Mouse (Mus musculus): ENCODE measurements around the gene Atxn2. TPM values are rescaled to one million over a fixed set of nuclear protein-coding genes. Genes with fewer than 3 reads are reported as not detected.
"Not testable (repeated sequence)": the region's sequence is repeated elsewhere in the genome, so short reads cannot be mapped to it uniquely, and the experiment has no call there.

Atxn2 gene
- total RNA-seq (2021), result 100 to 1,000 TPM; 174 to 180 TPM

DNA sequence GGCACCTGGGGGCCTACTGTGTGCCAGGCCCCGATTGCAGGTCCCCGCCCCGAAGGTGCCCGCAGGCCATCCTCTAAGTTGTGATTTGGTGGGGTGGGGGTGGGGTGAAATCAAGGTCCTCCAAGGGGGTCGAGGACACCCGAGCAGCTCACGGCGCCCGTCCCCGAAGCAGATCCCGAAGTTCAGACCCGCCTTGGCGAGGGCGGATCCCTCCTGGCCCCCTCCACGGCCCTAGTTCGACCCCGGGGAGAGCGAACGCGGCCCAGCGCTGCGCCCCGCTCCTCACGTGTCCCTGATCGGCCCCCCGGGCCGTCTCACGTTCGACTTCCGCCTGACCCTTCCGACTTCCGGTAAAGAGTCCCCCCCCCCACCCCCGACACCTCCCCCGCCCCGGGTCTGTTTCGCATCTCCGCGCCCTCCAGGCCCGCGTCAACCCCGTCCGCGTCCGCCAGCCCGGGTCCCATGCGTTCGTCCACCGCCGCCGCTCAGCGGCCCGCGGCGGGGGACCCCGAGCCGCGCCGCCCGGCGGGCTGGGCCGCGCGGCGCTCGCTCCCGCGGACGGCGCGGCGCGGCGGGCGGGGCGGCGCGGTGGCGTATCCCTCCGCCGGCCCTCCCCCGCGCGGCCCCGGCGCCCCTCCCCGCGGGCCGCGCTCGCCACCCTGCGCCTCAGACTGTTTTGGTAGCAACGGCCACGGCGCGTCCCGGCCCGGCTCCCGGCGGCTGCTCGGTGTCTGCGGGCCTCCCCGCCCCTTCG lies at the start of gene Atxn2:
Gene Atxn2 (plus strand): TSS at position 164 of the 754 bp plus-strand sequence.
- peak; percentile 90 for DNase-seq

DNA sequence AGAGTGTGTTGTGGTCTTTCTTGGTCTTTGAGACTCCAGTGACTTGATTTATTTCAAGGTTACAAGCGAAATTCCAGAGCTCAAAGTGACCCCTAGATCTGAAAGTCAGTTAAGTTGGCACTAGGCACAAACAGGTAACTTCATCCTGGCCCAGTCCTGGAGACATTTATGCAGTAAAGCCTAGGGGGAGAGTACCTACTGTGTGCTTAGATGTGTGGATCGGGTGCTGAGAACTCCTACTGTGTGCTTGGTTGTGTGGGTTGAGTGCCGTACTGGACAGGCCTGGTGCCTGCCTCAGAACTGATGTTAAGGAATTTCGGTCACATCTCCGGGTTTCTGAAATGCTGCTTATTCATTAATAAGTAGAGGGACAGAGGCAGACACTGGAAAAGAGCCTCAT lies 49.6 kb upstream of the Atxn2 start:
- DNase-seq, result no peak

DNA sequence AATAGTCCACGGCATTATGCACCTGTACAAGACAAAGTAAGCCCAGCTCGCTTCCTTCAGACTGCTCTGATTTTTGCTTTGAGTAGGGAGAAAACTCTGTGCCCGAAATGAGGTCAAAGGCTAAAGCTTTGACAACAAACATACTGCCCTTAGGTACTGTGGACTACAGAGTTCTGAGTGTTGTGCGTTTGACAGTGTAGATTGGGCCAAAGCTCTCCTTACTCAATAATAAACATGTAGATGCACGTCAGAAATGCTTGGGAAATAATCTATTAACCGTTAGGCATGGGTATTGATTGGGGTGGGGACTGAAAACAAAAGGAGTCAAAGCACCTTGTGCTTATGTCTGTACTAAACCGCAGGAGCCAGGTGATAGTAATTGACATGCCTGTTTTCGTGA lies 47.7 kb upstream of the Atxn2 start:
- no peak for DNase-seq

DNA sequence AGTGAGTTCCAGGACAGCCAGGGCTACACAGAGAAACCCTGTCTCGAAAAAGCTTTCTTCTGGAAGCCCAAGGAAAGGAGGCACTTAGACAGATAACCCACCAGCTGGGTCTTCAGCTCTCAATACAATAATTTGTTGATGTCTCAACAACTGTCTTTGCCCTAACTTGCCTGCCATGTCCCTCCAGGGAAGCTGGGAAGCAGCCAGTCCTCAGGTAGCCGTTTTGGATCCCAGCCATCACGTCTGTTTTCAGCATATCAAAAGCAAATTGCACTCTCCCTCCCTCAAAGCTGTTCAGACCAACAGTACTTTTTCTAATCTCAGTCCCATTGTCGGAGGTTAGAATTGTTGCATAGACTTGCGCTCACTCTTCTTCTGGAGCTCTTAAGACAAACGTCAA lies 47.1 kb upstream of the Atxn2 start:
- no peak for DNase-seq

DNA sequence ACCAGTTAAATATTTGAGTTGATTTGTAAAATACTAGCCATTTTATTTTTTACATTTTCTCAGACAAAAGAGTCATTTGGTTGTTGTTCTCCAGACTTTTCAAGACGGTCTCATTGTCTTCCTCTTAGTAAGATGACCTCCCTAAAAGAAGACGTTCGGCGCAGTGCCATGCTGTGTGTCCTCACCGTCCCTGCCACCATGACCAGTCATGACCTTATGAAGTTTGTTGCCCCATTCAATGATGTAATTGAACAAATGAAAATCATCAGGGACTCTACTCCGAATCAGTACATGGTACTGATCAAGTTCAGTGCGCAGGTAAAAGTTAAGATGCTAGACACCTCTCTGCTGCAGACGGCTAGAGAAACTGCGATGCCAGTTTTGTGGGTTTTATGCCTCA lies 46.2 kb upstream of the Atxn2 start:
- no peak for DNase-seq

DNA sequence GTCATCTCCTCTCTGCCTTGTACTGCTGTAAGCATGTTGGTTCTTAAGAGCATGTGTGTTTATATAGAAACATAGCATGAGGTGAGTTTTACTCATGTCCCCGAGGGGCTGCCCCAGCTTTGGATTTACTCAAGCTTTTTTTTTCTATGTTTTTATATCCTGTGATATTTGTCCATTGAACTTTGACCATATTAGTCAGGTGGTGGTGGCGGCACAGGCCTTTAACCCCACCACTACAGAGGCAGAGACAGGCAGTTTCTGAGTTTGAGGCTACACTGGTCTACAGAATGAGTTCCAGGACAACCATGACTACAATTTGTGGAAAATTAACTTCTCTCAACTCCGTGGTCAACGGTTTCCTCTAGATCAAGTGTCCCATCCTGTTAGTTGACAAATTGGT lies 44.1 kb upstream of the Atxn2 start:
- DNase-seq, result no peak

DNA sequence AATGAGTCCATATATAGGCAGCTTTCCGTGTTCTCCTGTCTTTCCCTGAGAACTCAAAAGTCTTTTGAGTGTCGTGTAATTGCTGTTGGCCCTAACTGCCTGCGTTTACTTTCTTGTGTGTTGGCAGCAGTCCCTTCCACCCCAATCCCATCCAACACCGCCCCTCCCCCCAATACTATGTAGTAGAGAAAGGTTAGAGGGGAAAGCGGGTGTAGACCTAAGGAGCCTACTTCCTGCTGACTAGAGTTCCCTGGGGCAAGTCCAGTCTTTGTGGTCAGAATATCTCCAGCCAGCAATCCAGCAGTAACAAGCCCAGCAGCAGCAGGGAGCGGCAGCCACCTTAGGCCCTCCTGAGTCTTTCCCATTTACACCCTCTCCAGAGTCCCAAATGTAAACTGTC lies 42.7 kb upstream of the Atxn2 start:
- no peak for DNase-seq

DNA sequence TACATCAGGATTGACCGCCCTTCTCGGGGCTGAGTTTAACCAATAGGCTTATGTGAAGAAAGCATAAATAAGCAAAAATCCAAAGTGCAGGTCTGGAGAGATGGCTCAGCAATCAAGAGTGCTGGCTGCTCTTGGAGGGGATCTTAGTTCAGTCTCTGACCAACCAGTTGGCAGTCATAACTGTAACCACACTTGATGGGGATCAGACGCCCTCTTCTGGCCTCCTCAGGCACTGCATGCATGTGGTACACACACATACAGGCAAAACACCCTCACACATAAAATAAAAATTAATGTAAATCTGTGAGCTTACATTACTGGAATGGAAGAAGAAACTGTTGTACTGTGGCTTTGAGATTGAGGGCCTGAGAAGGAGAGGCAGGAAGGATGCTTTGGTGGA lies 40.7 kb upstream of the Atxn2 start:
- peak; percentile 28 for DNase-seq

DNA sequence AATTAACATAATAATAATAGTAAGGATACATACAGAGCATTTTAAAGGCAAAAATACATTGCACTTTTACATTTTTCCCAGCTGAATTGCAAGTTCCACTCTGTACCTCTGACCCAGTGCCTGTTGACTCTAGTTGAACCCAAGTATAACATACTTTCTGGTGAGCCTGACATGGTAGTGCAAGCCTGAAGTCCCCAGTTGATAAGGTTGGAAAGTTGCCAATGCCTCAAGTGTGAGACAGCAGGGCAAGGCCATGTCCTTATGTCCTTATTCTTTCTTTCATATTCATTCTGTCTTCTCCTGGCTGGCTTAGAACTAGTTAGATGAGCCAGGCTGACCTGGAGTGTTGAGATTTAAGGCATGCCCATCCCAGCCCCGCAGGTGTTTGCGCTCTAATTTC lies 28.9 kb upstream of the Atxn2 start:
- DNase-seq, result no peak

DNA sequence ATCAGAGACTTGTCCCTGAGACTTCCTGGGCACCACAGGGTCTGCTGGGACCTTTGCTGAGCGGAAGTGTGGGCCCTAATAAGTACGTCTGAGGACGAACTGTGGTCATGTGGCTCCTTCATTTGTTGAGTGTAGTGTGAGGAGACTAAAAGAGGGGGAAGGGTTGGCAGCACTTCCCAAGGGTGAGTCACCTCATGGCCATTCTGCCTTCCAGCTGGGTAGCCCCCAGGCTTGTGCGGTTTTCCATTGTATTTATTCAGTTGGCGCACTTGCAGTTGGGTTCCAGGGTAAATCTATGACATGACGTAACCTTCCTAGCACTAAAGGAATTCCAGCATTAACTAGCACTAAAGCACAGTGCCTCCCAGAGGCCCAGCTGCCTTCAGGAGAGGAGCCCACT lies 25.6 kb upstream of the Atxn2 start:
- no peak for DNase-seq

DNA sequence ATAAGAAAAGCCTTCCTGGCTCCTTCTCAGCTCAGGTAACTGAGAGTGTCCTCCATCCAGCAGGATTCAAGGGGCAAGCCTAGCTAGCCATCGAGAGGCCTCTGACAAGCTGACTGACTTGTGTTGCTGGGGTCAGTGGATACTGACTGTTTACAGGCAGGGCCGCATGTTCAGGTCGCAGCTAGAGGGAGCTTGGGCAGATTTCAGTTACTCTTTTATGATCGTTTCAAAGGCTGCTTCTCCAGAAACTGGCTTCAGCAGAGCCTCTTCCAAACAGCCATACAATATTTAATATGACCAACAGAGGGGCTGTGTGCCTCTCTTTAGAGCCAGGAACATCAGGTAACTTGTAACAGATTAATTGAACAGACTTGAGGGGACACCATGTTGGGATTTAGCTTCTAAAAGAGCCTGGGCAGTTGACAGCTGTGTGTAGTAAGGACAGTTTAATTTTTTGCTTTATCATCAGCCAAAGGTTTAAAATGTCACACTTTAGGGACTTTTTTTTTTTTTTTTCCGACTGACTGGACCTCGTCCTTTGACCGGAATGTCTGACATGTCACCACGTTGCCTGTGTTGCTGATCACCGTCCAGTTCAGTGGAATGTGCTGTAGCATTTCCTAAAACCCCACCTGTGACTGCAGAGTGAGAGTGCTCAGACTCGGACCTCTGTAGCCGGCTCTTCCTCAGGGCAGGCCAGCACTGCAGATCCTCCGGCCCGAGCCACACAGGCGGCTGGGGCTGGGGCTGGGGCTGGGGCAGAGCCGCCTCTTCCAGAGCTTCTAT lies 24.8 kb upstream of the Atxn2 start:
- no peak for DNase-seq

DNA sequence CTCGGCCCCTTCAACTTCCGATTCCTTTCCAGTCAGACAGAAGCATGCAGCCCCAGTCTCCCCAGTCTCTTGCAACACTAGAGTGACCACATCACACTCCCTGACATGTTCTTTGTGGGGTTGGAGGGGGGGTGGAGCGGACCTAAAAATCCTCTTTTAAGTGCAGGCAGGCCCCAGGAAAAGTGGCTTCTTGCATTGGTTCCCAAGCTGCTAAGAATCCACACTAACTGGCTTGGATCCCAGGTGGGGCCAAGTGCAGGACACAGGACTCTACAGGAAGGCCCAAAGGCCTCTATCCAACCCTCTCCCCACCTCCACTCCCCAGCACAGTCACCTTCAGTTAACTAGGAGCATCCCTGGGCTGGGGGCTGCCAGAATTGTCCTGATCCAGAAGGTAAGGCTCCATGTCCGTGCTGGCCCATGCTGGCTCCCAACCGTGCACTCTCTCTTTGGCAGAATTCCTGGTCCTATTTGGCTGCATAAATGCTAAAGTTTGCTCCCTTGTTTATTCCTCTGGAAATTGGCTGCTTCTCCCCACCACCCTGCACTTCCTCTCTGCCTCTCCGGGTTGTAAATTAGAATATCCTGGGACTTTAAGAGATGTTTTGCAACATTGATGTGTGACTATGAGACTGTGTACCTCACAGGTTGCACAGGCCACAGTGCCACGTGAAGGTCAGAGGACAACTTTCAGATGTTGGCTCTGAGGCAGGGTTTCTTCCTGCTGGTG lies 20.5 kb upstream of the Atxn2 start:
- DNase-seq, result peak; percentile 24

DNA sequence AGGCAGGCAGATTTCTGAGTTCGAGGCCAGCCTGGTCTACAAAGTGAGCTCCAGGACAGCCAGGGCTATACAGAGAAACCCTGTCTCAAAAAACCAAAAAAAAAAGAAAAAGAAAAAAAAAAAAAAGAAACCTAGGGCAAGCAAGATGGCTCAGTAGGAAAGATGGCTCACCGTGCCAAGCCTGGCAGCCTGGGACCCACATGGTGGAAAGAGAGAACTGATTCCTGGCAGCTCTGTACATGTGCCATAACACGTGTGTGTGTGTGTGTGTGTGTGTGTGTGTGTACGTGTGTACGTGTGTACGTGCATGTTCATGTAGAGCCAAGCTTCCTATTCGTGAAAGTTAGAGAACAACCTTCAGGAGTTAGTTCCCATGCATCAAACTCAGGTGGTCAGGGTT lies 19.7 kb upstream of the Atxn2 start:
- DNase-seq, result not testable (repeated sequence)

DNA sequence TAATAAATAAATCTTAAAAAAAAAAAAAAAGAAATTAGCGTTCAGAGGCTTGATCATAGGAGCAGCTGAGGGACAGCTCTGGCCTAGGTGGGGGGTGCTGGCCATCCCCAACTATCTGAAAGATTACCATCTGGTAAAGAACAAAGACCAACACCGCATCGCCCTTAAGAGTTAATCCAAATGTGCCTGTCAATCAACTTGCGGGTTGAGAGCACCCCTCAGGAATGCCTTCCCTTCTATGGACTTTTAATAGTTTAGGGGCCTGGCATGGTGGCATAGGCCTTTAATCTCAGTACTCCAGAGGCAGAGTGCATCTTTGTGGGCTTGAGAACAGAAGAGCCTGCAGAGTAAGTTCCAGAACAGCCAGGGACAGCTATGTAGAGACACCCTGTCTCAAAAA lies 18.2 kb upstream of the Atxn2 start:
- DNase-seq, result no peak

DNA sequence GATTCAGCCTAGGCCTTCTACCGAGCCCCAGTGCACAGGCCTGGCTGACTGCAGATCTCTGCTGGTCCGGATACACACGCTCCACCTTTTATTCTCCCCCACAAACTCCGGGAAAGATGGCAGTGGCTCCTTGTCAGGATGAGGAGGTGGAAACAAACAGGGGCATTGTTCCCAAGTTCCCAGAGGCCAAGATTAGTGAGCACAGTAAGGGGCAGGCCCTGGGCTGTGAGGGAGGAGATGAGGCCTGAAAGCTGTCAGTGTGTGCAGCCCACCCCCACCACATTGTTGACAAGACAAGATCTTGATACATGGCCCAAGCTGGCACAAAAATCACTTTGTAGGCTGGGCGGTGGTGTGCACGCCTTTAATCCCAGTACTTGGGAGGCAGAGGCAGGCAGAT lies 14.4 kb upstream of the Atxn2 start:
- DNase-seq, result no peak

DNA sequence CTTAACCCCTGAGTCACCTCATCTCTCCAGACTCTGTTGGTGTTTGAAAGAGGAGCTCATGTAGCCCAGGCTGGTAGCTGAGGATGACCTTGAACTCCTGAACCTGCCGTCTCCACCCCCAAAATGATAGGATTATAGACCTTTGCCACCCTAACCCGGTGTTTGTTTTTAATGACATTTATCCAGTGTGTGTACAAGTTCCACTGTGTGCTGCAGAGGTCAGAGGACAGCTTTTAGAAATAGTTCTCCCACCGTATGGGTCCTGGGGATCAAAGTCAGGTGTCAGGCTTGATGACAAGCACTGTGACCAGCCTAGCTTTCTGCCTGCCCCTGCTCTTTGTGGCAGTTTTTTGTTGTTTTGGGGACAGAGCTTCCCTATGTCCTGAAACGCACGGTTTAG lies 11.2 kb upstream of the Atxn2 start:
- DNase-seq, result no peak

DNA sequence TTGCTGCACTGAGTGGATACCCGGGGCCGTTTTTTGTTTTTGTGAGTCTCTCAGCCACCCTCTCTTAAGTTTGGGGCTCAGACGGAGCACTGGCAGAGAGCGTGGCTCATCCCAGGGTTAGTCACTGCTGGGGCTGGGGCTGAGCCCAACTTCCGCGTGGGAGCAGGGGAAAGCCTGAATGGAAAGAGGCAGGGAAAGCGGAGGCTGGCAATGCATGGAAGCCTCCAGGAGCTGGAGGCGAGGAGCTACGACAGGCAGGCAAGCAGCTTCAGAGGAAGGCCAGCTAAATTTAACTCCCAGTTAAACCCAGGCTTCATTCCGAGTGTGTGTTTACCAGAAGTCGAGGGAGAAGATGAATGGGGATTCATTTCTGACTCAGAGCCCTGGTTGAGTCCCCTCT lies 10.6 kb upstream of the Atxn2 start:
- peak; percentile 32 for DNase-seq

DNA sequence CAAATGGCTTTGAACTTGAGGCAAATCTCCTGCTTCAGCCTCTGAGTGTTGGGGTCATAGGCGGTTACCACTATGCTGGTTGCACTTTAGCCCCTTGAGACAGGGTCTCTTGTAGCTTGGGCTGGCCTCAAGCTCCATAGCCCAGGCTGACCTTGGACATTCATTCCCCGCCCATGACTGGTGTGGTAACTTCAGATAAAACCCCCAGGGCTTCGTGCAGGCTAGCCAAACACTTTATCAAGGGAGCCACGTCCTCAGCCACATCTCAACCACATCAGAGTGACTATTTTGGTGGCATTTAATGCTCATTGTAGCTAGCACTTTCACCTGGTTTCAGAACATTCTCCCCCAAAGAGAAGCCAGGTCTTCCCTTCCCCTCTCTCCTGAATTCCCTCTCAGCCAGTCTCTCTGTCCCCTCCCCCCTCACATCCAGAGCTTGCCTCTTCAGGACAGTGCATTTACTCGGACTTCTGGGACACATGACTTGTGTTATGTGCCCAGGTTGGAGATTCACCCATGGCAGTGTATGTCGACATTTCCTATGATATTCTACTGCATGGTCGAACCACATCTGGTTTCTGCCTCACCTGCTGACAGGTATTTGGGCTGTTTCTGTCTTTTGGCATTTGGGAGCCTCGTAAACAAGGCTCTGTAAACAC lies 9.9 kb upstream of the Atxn2 start:
- no peak for DNase-seq

DNA sequence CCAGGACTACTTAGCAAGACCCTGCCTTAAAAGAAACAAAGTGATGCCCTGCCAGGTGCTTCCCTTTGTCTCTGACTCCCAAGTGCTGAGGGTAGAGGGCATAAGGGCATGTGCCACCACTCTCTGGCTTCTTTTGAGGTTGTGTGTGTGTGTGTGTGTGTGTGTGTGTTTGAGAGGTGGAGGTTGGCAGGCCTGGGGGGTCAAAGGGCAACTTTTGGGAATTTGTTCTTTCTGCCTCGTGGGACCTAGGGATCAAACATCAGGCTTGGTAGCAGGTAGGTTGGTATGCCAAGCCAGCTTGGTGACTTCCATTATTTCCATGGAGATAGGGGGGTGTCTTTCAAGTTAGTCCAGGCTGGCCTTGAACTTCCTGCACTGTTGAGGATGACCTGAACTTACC lies 7.8 kb upstream of the Atxn2 start:
- DNase-seq, result no peak

DNA sequence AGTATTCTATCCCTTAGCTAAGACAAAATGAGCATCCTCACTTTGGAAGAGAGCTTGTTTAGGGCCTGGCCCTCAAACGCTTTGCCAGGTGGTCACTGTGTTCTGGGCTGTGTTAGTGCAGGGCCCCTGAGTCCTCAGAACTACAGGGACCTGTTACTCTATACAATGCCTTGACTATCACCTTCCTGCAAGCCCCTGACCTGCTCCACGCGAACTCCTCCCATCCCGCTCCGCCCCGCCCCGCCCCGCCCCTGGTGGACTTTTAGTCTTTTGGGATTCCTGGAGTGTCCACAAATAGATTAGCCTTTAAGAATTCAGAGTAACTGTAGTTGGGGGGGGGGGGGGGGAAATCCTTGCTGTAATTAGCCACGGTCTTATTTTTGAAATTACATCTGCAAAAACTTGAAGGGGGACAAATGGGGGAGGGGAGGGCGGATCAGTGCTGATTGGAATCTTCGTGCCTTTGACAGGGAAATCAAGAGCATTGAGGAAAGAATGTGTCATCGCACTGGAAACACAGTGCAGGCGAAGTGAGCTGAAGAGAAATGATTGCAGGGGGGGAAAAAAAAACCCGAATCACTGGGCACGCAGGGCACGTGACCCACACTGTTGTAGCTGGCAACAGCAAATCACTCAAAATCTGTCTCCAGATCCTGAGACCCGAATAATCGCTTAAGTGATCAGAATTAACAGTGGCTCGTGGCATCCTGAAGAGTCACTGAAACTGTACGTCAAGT lies 6.5 kb upstream of the Atxn2 start:
- DNase-seq, result no peak

DNA sequence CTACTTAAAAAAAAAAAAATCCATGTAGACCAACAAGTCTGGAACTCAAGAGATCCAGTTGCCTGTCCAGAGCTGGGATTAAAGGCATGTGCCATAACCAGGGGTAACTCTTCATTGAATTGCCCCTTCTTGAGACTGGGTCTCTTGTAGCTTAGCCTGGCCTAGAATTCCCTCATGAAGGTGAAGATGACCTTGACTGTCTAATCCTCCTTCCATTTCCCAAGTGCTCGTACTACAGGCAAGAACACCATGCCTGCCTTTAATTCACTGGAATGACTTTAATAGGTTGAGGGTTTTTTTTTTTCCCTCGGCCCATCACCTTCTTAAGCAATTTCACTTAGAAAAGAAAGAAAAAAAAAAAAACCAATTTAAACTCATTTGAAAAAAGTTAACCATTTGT lies 735 bp upstream of the Atxn2 start:
- no peak for DNase-seq

DNA sequence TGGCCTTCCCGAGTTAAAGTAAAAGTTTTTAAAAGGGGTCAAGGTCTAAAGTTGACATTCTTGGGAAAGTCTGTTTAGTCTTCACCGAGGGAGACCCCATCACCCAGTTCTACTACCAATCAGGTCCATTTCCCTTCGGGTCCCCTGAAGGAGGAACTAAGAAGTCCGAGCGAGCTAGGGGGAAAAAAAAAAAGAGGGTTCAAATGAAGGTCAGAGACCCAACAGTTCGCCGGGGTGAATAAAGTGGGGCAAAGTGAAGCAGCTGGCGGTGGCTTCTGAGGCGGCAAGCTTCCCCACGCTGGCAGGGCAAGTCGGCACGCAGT lies 325 bp upstream of the Atxn2 start:
- no peak for DNase-seq

DNA sequence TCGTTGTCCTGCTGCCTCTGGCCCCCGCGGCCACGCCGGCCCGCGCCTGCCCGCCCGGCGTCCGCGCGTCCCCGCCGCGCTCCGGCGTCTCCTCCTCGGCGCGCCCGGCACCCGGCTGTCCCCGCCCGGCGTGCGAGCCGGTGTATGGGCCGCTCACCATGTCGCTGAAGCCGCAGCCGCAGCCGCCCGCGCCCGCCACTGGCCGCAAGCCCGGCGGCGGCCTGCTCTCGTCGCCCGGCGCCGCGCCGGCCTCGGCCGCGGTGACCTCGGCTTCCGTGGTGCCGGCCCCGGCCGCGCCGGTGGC lies 743 bp downstream of the Atxn2 start:
- no peak for DNase-seq

Measured in heart, postnatal 4 days (tissue).